Mouse (Mus musculus): ENCODE results near the gene Aldh1b1. TPM values are rescaled to one million over a fixed set of nuclear protein-coding genes. Genes with fewer than 3 reads are reported as not detected.

Gene Aldh1b1
- 91.5 and 96.4 TPM in 2 replicates for polyA plus RNA-seq (2015; fragmentation: Nextera tagmentation; extraction: Ambion mirVana)

DNA sequence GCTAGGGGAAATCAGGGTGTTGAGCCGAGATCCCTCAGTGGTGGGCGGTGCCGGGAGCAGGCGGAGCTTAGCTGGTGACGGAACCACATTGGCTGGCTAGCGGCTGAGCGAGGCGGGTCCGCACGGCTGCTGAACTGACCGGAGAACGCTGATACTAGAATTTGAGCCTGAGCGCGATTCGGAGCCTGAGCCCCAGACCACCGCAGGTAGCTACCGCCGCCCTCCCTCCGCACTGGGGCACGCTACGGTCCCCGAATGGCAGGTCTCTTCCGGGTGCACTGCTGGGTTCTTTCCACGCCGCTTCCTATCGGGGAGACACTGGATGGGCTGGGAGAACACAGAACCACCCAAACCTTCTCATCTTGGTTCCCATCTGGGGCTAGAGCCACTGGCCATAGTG lies at the start of gene Aldh1b1:
Aldh1b1 (plus strand) TSS at position 59 of the 400 bp plus-strand sequence.
- ATAC-seq = peak; percentile 86
- peak within 1 kb of the TSS; percentile 59 for H3K9ac ChIP-seq (replicated peaks)
- peak within 1 kb of the TSS; percentile 78 for H3K27ac ChIP-seq (ENCODE audit: low read depth)
- no peaks in the 10 kb centered on the region for H3K9me3 ChIP-seq (ENCODE audit: low read length)
- peaks cover 9% of the 10 kb centered on the region for H3K4me1 ChIP-seq (ENCODE audit: insufficient read depth)
- no peak for TF ChIP-seq EP300 (IDR thresholded peaks at IDR 0.05; ENCODE audit: low read depth)
- no peak for TF ChIP-seq CTCF (IDR thresholded peaks at IDR 0.05; ENCODE audit: low read depth)
- H3K4me2 ChIP-seq (ENCODE audit: low read depth, low read length) = peak within 1 kb of the TSS; percentile 80
- H3K27me3 ChIP-seq (ENCODE audit: insufficient read depth, low read length) = no peaks in the 10 kb centered on the region
- H3K36me3 ChIP-seq (replicated peaks; ENCODE audit: insufficient read depth, low read length) = 0 out of 2 replicates have a peak, but pooled peaks cover 2% of the 10 kb centered on the region
- DNase-seq = peak; percentile 84
- under 1% methylated on average over 26 of the region's 26 CpGs for WGBS (ENCODE audit: insufficient replicate concordance)
- H3K4me3 ChIP-seq (ENCODE audit: low read depth, low read length) = peak within 1 kb of the TSS; percentile 58

GRCm38 (mm10) chr4:45749449-45749848 lies 49.4 kb upstream of the Aldh1b1 start:
- Histone ChIP-seq H3K27ac (ENCODE audit: low read depth) (no peak overlapping the region), H3K36me3 (replicated peaks; ENCODE audit: insufficient read depth, low read length) (no peaks in the 10 kb centered on the region), H3K4me3 (ENCODE audit: low read depth, low read length) (no peak overlapping the region), H3K9ac (replicated peaks) (no peak overlapping the region), H3K4me2 (ENCODE audit: low read depth, low read length) (no peak overlapping the region), H3K9me3 (ENCODE audit: low read length) (no peaks in the 10 kb centered on the region), H3K4me1 (ENCODE audit: insufficient read depth) (no peaks in the 10 kb centered on the region), H3K27me3 (ENCODE audit: insufficient read depth, low read length) (no peaks in the 10 kb centered on the region)
- DNase-seq (no peak), ATAC-seq (no peak)
- 46% methylated on average over 10 of the region's 10 CpGs for WGBS (ENCODE audit: insufficient replicate concordance)
- TF ChIP-seq EP300 (IDR thresholded peaks at IDR 0.05; ENCODE audit: low read depth) (no peak), CTCF (IDR thresholded peaks at IDR 0.05; ENCODE audit: low read depth) (no peak)

DNA sequence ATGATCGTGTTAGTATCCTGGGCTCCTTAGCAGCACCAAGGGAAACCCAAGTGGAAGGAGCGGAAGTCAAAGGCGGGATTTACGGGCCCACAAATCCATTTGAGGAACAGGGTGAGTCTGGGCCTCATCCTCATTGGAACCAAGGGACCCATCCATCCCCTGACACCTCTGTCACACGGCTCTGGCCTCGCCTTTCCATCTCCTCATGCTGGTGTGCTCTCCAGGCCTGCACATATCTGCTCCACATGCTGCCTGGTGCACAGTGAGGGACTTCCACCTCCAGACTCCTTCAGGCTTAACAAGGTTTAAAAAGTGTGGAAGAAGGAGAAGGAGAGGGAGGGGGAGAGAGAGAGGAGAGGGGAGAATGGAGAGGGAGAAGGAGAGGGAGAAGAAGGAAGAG lies 48.3 kb upstream of the Aldh1b1 start:
- Histone ChIP-seq H3K9me3 (ENCODE audit: low read length) (no peaks in the 10 kb centered on the region), H3K4me1 (ENCODE audit: insufficient read depth) (no peaks in the 10 kb centered on the region), H3K9ac (replicated peaks) (no peak overlapping the region), H3K27ac (ENCODE audit: low read depth) (no peak overlapping the region), H3K4me2 (ENCODE audit: low read depth, low read length) (no peak overlapping the region), H3K27me3 (ENCODE audit: insufficient read depth, low read length) (no peaks in the 10 kb centered on the region), H3K36me3 (replicated peaks; ENCODE audit: insufficient read depth, low read length) (no peaks in the 10 kb centered on the region), H3K4me3 (ENCODE audit: low read depth, low read length) (no peak overlapping the region)
- ATAC-seq = no peak
- no peak for TF ChIP-seq EP300 (IDR thresholded peaks at IDR 0.05; ENCODE audit: low read depth)
- no peak for TF ChIP-seq CTCF (IDR thresholded peaks at IDR 0.05; ENCODE audit: low read depth)
- WGBS (ENCODE audit: insufficient replicate concordance) = 76% methylated on average over 6 of the region's 6 CpGs
- no peak for DNase-seq

GRCm38 (mm10) chr4:45753211-45753809 lies 45.5 kb upstream of the Aldh1b1 start:
- TF ChIP-seq EP300 (IDR thresholded peaks at IDR 0.05; ENCODE audit: low read depth) (no peak), CTCF (IDR thresholded peaks at IDR 0.05; ENCODE audit: low read depth) (no peak)
- no peak overlapping the region for H3K4me2 ChIP-seq (ENCODE audit: low read depth, low read length)
- no peaks in the 10 kb centered on the region for H3K9me3 ChIP-seq (ENCODE audit: low read length)
- no peak overlapping the region for H3K9ac ChIP-seq (replicated peaks)
- DNase-seq = no peak
- 54% methylated on average over 6 of the region's 6 CpGs for WGBS (ENCODE audit: insufficient replicate concordance)
- H3K36me3 ChIP-seq (replicated peaks; ENCODE audit: insufficient read depth, low read length) = no peaks in the 10 kb centered on the region
- H3K4me3 ChIP-seq (ENCODE audit: low read depth, low read length) = no peak overlapping the region
- no peaks in the 10 kb centered on the region for H3K27me3 ChIP-seq (ENCODE audit: insufficient read depth, low read length)
- no peak overlapping the region for H3K27ac ChIP-seq (ENCODE audit: low read depth)
- ATAC-seq = no peak
- H3K4me1 ChIP-seq (ENCODE audit: insufficient read depth) = no peaks in the 10 kb centered on the region

DNA sequence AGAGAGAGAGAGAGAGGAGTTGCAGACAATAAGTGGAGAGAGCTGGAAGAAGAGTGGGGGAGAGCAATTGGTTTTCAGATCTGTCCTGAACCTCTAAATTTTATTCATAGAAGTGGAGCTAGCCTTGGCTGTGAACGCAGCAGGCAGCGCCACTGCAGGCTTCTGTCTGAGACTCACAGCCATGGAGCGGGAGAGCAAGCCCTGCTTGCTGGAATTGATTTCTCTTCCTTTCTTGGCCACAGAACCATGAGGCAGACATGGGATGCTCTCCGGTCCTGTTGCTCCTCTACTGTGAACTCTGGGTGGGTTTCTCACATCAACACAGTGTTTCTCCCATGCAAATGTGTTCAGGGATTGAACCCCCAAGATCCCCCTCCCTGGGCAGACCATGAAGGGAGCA lies 44.7 kb upstream of the Aldh1b1 start:
- no peak for ATAC-seq
- Histone ChIP-seq H3K27ac (ENCODE audit: low read depth) (no peak overlapping the region), H3K4me2 (ENCODE audit: low read depth, low read length) (no peak overlapping the region), H3K27me3 (ENCODE audit: insufficient read depth, low read length) (no peaks in the 10 kb centered on the region), H3K9me3 (ENCODE audit: low read length) (no peaks in the 10 kb centered on the region), H3K9ac (replicated peaks) (no peak overlapping the region), H3K36me3 (replicated peaks; ENCODE audit: insufficient read depth, low read length) (no peaks in the 10 kb centered on the region), H3K4me1 (ENCODE audit: insufficient read depth) (no peaks in the 10 kb centered on the region), H3K4me3 (ENCODE audit: low read depth, low read length) (no peak overlapping the region)
- no peak for DNase-seq
- no peak for TF ChIP-seq EP300 (IDR thresholded peaks at IDR 0.05; ENCODE audit: low read depth)
- no peak for TF ChIP-seq CTCF (IDR thresholded peaks at IDR 0.05; ENCODE audit: low read depth)
- WGBS (ENCODE audit: insufficient replicate concordance) = 77% methylated on average over 4 of the region's 4 CpGs

DNA sequence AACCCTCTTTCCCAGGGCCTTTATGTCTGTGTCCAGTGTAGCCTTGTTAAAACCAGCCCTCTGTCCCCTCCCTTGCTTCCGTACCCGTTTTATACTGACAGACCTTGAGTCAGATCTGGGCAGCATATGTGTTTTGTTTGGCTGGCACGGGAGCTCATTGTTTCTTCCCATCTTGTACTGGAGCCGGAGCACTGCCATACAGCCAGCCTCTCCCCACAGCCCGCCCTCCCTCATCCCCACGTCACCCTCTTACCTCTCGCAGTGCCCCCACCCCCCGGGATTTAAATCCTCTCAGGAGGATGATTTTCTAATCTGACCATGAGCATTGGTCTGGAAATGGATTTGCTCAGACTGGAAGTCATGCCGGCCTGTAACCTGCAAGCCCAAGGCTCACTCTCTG lies 43.7 kb upstream of the Aldh1b1 start:
- Histone ChIP-seq H3K9me3 (ENCODE audit: low read length) (no peaks in the 10 kb centered on the region), H3K27ac (ENCODE audit: low read depth) (no peak overlapping the region), H3K27me3 (ENCODE audit: insufficient read depth, low read length) (no peaks in the 10 kb centered on the region), H3K4me3 (ENCODE audit: low read depth, low read length) (no peak overlapping the region), H3K4me1 (ENCODE audit: insufficient read depth) (no peaks in the 10 kb centered on the region), H3K4me2 (ENCODE audit: low read depth, low read length) (no peak overlapping the region), H3K36me3 (replicated peaks; ENCODE audit: insufficient read depth, low read length) (no peaks in the 10 kb centered on the region), H3K9ac (replicated peaks) (no peak overlapping the region)
- TF ChIP-seq EP300 (IDR thresholded peaks at IDR 0.05; ENCODE audit: low read depth) (no peak), CTCF (IDR thresholded peaks at IDR 0.05; ENCODE audit: low read depth) (no peak)
- DNase-seq (no peak), ATAC-seq (no peak)
- WGBS (ENCODE audit: insufficient replicate concordance) = 77% methylated on average over 9 of the region's 9 CpGs
